Mouse (Mus musculus) Patski (cell line): ENCODE results near the gene Gm20931. TPM values are rescaled to one million over a fixed set of nuclear protein-coding genes. Genes with fewer than 3 reads are reported as not detected.
"Not testable (repeated sequence)": the region's sequence is repeated elsewhere in the genome, so short reads cannot be mapped to it uniquely, and the experiment has no call there.

Experiments
- ATAC-seq: fragments of 100-300 bp; one replicate; pipeline ENCODE4 v1.8.0; 2021
- CTCF ChIA-PET: fragments of 350-600 bp; sonication (Branson Sonifier 250); formaldehyde crosslinking; loops from one replicate; lab custom pipeline; 2022; ENCODE audit warnings: inconsistent platforms; lab: Charles Lee
- POLR2A ChIA-PET: fragments of 350-600 bp; sonication (Branson Sonifier 250); formaldehyde crosslinking; loops from one replicate; lab custom pipeline; 2022; ENCODE audit warnings: antibody characterized with exemption, inconsistent platforms; lab: Charles Lee
- DNase-seq: peaks from one replicate; pipeline ENCODE4 v3.0.0-alpha.2; 2011; ENCODE audit warnings: low read depth, low spot score
- H3K27me3 ChIP-seq: fragments of 371-371 bp; one replicate; pipeline ENCODE4 v1.5.1; 2021
- in situ Hi-C: fragments of 300-500 bp; cut with MboI; formaldehyde crosslinking; loops from 3 replicates; pipeline ENCODE4 v1.11.1; 2018; ENCODE audit warnings: low pct_unique_long_range_greater_than_20kb, mixed read lengths
- polyA plus RNA-seq: library from polyadenylated mRNA; unstranded; gene quantifications from one replicate; pipeline ENCODE4 v1.2.3, GENCODE M21; 2021

The Gm20931 gene
- not detected for polyA plus RNA-seq

DNA sequence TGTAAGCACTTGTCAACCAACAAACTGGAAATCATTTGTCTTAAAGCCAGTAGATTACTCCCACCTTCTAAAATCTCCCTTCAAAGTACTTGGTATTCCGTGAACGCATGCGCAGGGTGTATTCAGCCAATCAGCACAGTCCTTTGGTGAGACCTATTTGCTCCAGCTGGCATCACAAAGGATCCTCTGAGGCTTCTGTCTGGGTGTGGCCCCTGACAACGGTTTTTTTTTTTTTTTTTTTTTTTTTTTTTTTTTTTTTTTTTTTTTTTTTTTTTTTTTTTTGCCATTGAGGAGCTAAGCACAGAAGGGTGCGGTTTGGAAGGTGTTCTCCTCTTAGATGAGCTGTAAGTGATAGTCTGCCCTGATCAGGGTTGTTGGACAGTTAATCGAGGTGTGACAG lies at the start of gene Gm20931:
Gene Gm20931 (plus strand): TSS at position 301 of the 400 bp plus-strand sequence.
- H3K27me3 ChIP-seq, CTCF ChIA-PET, POLR2A ChIA-PET, DNase-seq, ATAC-seq, in situ Hi-C loops: not testable (repeated sequence)
